Mouse (Mus musculus) neural tube, embryonic 14.5 days (tissue): ENCODE measurements around the gene Myocd. TPM values are rescaled to one million over a fixed set of nuclear protein-coding genes. Genes with fewer than 3 reads are reported as not detected.

Source experiments
- ATAC-seq: fragments of 200-750 bp; cut with Nextera tagmentation; 2 replicates; pipeline ENCODE4 v1.8.0; 2017; ENCODE audit warnings: low read depth, mild to moderate bottlenecking, moderate TSS enrichment, moderate library complexity
- H3K27ac ChIP-seq: fragments of 300-500 bp; sonication (generic); 2 replicates; pipeline ENCODE4 v1.5.1; 2014; ENCODE audit warnings: low read depth, mild to moderate bottlenecking, control low read depth, low read length, moderate library complexity, mixed read lengths
- H3K27me3 ChIP-seq: fragments of 300-500 bp; sonication (generic); 2 replicates; pipeline ENCODE4 v1.6.1; 2014; ENCODE audit warnings: low read length; ENCODE audit not compliant: control insufficient read depth, insufficient read depth
- H3K36me3 ChIP-seq: fragments of 300-500 bp; sonication (generic); 2 replicates; pipeline ENCODE4 v1.6.1; 2014; ENCODE audit warnings: low read length, mixed read lengths; ENCODE audit not compliant: control insufficient read depth, insufficient read depth
- H3K4me1 ChIP-seq: fragments of 300-500 bp; sonication (generic); 2 replicates; pipeline ENCODE4 v1.6.1; 2014; ENCODE audit warnings: low read length; ENCODE audit not compliant: control insufficient read depth, insufficient read depth
- H3K4me2 ChIP-seq: fragments of 300-500 bp; sonication (generic); 2 replicates; pipeline ENCODE4 v1.6.1; 2014; ENCODE audit warnings: mild to moderate bottlenecking, low read depth, low read length, control low read depth
- H3K4me3 ChIP-seq: fragments of 300-500 bp; sonication (generic); 2 replicates; pipeline ENCODE4 v1.5.1; 2014; ENCODE audit warnings: low read depth, low read length, control low read depth, mixed read lengths
- H3K9ac ChIP-seq: fragments of 300-500 bp; sonication (generic); replicated peaks from 2 replicates; pipeline ENCODE4 v1.6.1; 2014; ENCODE audit warnings: low read depth, mild to moderate bottlenecking, control low read depth, low read length, mixed read lengths
- H3K9me3 ChIP-seq: fragments of 300-500 bp; sonication (generic); 2 replicates; pipeline ENCODE4 v1.6.1; 2016; ENCODE audit warnings: low read length; ENCODE audit not compliant: control insufficient read depth
- WGBS: fragments of 180-500 bp; shearing (Covaris S2); extraction: QIAGEN DNeasy Blood & Tissue Kit; methylation state at CpG from one replicate; pipeline ENCODE4 v1.1.7; 2014; 5-methylcytosine and 5-hydroxymethylcytosine counted together
- polyA plus RNA-seq: library from polyadenylated mRNA; unstranded; fragments of >200 nt; fragmentation: Nextera tagmentation; extraction: Ambion mirVana; gene quantifications from 2 replicates; pipeline ENCODE4 v1.2.1, GENCODE M21; 2014

Gene Myocd
- polyA plus RNA-seq, 1 experiment from 2014 or later = 0.47 TPM

- no peaks in the 10 kb centered on the region for H3K9me3 ChIP-seq
- ATAC-seq = no peak
- no peak overlapping the region for H3K4me3 ChIP-seq
- WGBS = 95% methylated on average over 2 of the region's 2 CpGs
- H3K4me2 ChIP-seq = no peak overlapping the region
- H3K9ac ChIP-seq = no peak overlapping the region
- no peak overlapping the region for H3K27ac ChIP-seq
- H3K36me3 ChIP-seq = no peaks in the 10 kb centered on the region
- no peaks in the 10 kb centered on the region for H3K4me1 ChIP-seq
- no peaks in the 10 kb centered on the region for H3K27me3 ChIP-seq
These were observed 32.9 kb downstream of the Myocd start for GRCm38 (mm10) chr11:65236907-65237306.

DNA sequence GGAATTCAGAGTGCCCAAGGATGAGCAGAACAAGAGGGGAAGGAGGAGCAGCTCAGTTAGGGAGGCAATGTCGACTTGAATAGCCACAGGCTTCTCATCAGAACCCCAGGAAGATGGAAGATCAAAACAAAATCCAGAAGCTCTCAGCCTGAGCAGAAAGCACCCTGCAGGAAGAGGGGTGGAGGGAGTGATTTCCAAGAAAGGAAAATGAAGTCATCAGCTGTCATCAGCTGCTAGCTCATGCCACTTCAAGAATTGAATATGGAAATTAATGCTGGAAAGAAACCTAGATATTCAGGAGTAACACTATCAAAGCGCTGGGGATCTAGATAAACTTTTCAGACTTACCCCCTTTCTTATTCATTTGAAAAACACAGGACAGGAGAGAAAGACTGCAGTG, 34.4 kb downstream of the Myocd start:
- no peak overlapping the region for H3K4me2 ChIP-seq
- no peaks in the 10 kb centered on the region for H3K4me1 ChIP-seq
- H3K36me3 ChIP-seq = no peaks in the 10 kb centered on the region
- no peaks in the 10 kb centered on the region for H3K27me3 ChIP-seq
- 50% methylated on average over 2 of the region's 2 CpGs for WGBS
- H3K9ac ChIP-seq = no peak overlapping the region
- H3K4me3 ChIP-seq = no peak overlapping the region
- H3K27ac ChIP-seq = no peak overlapping the region
- H3K9me3 ChIP-seq = no peaks in the 10 kb centered on the region
- no peak for ATAC-seq

- no peak for ATAC-seq
- H3K4me2 ChIP-seq = no peak overlapping the region
- 72% methylated on average over 4 of the region's 4 CpGs for WGBS
These were observed 38.0 kb downstream of the Myocd start for GRCm38 (mm10) chr11:65231771-65232170.

DNA sequence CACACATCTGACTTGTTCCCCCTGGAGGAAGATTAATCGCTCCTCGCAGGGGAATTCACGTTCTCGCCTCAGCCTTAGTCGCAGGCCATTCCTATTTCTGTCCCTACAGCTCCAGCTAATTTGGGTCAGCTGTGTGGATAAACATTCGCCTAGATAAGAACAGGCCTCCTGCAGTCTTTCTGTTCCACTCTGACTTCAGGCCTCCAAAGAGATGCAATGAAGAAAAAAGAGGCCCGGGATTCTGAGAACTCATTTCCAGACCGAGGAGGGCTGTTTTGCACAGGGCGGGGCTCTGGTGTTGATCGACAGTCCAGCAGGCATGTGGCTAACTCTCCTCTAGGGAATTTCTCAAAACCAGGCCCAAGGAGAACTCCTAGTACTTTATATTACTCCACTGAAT, 43.0 kb downstream of the Myocd start:
- Histone ChIP-seq H3K27me3 (no peaks in the 10 kb centered on the region), H3K27ac (no peak overlapping the region), H3K4me2 (no peak overlapping the region), H3K9ac (no peak overlapping the region), H3K9me3 (no peaks in the 10 kb centered on the region), H3K4me3 (no peak overlapping the region), H3K4me1 (no peaks in the 10 kb centered on the region), H3K36me3 (no peaks in the 10 kb centered on the region)
- 30% methylated on average over 10 of the region's 10 CpGs for WGBS
- no peak for ATAC-seq

More at GRCm38 (mm10) chr11:65231771-65232170, 38.0 kb downstream of the Myocd start:
- H3K27me3 ChIP-seq = no peaks in the 10 kb centered on the region
- no peak overlapping the region for H3K4me3 ChIP-seq
- H3K36me3 ChIP-seq = no peaks in the 10 kb centered on the region
- no peak overlapping the region for H3K9ac ChIP-seq
- H3K4me1 ChIP-seq = no peaks in the 10 kb centered on the region
- H3K27ac ChIP-seq = no peak overlapping the region
- H3K9me3 ChIP-seq = no peaks in the 10 kb centered on the region

GRCm38 (mm10) chr11:65214954-65215629, 54.7 kb downstream of the Myocd start:
- no peaks in the 10 kb centered on the region for H3K36me3 ChIP-seq
- H3K9me3 ChIP-seq = no peaks in the 10 kb centered on the region
- no peaks in the 10 kb centered on the region for H3K4me1 ChIP-seq
- H3K27ac ChIP-seq = no peak overlapping the region
- no peak overlapping the region for H3K9ac ChIP-seq
- no peak overlapping the region for H3K4me3 ChIP-seq
- no peak overlapping the region for H3K4me2 ChIP-seq
- H3K27me3 ChIP-seq = no peaks in the 10 kb centered on the region
- ATAC-seq = no peak
- WGBS = 53% methylated on average over 9 of the region's 9 CpGs

DNA sequence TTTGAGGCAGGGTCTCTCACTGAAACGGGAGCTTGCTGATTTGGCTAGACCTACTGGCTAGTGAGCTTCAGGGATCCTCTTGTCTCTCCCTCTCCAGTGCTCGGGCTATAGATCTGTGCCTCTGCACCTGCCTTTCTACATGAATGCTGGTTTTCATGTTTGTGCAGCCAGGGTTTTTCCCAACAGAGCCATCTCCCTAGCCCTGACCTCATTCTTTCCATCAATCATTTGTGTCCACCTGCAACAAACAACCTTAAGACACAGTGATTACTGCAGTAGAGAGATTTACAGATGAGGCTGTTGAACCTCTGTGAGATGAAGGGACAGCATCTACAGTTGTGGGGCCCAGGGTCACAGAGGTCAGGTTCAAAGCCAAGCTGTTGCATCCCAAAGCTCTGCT, 56.0 kb downstream of the Myocd start:
- no peaks in the 10 kb centered on the region for H3K4me1 ChIP-seq
- H3K27ac ChIP-seq = no peak overlapping the region
- no peaks in the 10 kb centered on the region for H3K36me3 ChIP-seq
- H3K4me2 ChIP-seq = no peak overlapping the region
- 91% methylated on average over 2 of the region's 2 CpGs for WGBS
- H3K9me3 ChIP-seq = no peaks in the 10 kb centered on the region
- H3K27me3 ChIP-seq = no peaks in the 10 kb centered on the region
- no peak overlapping the region for H3K4me3 ChIP-seq
- ATAC-seq = no peak
- H3K9ac ChIP-seq = no peak overlapping the region

DNA sequence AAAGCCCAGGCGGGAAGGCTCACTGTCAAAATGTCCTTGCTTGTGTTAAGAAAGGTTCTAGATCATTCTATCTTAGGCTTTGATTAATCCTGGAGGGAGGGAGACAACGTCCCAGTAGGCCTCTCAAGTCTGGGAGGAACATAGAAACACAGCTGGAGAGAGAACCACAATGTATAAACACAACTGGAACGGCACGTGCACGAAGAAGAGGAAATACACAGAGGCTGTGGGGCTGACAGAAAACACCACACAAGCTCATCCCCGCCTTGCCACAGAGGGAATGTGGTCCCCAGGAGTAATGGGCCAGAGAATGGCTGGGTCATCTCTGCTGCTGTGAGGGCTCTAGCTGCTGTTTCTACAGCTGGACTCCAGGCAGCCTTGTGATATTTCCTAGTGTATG, 58.1 kb downstream of the Myocd start:
- Histone ChIP-seq H3K9me3 (no peaks in the 10 kb centered on the region), H3K9ac (no peak overlapping the region), H3K4me1 (no peaks in the 10 kb centered on the region), H3K4me3 (no peak overlapping the region), H3K27ac (no peak overlapping the region), H3K27me3 (no peaks in the 10 kb centered on the region), H3K36me3 (no peaks in the 10 kb centered on the region), H3K4me2 (no peak overlapping the region)
- 83% methylated on average over 6 of the region's 6 CpGs for WGBS
- no peak for ATAC-seq

- H3K4me2 ChIP-seq = no peak overlapping the region
- no peaks in the 10 kb centered on the region for H3K9me3 ChIP-seq
- H3K4me1 ChIP-seq = no peaks in the 10 kb centered on the region
- no peak for ATAC-seq
- no peak overlapping the region for H3K27ac ChIP-seq
- no peaks in the 10 kb centered on the region for H3K27me3 ChIP-seq
- no peak overlapping the region for H3K4me3 ChIP-seq
- no peak overlapping the region for H3K9ac ChIP-seq
- WGBS = 57% methylated on average over 6 of the region's 6 CpGs
- no peaks in the 10 kb centered on the region for H3K36me3 ChIP-seq
These were observed 60.3 kb downstream of the Myocd start for GRCm38 (mm10) chr11:65209441-65209840.

DNA sequence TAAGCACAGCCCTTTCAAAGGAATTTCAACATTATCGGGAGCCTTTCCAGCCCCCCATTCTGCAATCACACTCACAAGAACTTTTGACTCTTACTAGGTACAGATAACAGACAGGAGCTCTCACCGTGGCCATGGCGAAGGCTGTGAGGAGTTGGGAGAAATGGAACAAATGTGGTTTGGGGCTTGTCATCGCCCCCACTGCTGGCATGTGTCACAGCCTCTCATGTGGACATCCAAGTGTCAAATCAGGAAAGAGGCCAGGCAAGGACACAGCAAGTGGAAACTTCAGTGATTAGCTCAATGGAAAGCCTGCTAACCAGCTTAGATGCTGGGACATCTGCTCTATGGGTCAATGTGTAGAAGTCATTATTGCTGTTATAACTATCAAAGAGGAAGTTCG, 64.5 kb downstream of the Myocd start:
- ATAC-seq = no peak
- Histone ChIP-seq H3K4me2 (no peak overlapping the region), H3K36me3 (no peaks in the 10 kb centered on the region), H3K4me3 (no peak overlapping the region), H3K4me1 (no peaks in the 10 kb centered on the region), H3K9me3 (no peaks in the 10 kb centered on the region), H3K27me3 (no peaks in the 10 kb centered on the region), H3K27ac (no peak overlapping the region), H3K9ac (no peak overlapping the region)
- WGBS = 59% methylated on average over 5 of the region's 5 CpGs
